Mouse (Mus musculus) testis, adult 2 months (tissue): ENCODE data around the gene Stfa3. TPM values are rescaled to one million over a fixed set of nuclear protein-coding genes. Genes with fewer than 3 reads are reported as not detected.

Source experiments
- H3K27ac ChIP-seq: fragments of 200-500 bp; 2 replicates; pipeline ENCODE4 v1.5.1; 2012; ENCODE audit warnings: low read depth, low read length; ENCODE audit not compliant: control insufficient read depth, insufficient read depth
- H3K27me3 ChIP-seq: fragments of 200-500 bp; 2 replicates; pipeline ENCODE4 v1.6.1; 2012; ENCODE audit warnings: mild to moderate bottlenecking, low read length, moderate library complexity; ENCODE audit not compliant: control insufficient read depth, insufficient read depth
- H3K36me3 ChIP-seq: fragments of 200-500 bp; 2 replicates; pipeline ENCODE4 v1.6.1; 2012; ENCODE audit warnings: mild to moderate bottlenecking, low read length; ENCODE audit not compliant: control insufficient read depth, insufficient read depth
- H3K4me1 ChIP-seq: fragments of 200-500 bp; 2 replicates; pipeline ENCODE4 v1.6.1; 2012; ENCODE audit warnings: low read length; ENCODE audit not compliant: control insufficient read depth, insufficient read depth
- H3K4me3 ChIP-seq: fragments of 200-500 bp; 2 replicates; pipeline ENCODE4 v1.5.1; 2012; ENCODE audit warnings: low read depth, mild to moderate bottlenecking, low read length, moderate library complexity, mixed read lengths; ENCODE audit not compliant: control insufficient read depth
- CTCF ChIP-seq: fragments of 200-500 bp; IDR thresholded peaks from 2 replicates; pipeline ENCODE4 v1.5.1; 2012; ENCODE audit warnings: low read depth, mild to moderate bottlenecking, inconsistent platforms, low read length, moderate library complexity; ENCODE audit not compliant: control insufficient read depth, insufficient read depth, insufficient replicate concordance
- POLR2A ChIP-seq: fragments of 200-500 bp; IDR thresholded peaks from 2 replicates; pipeline ENCODE4 v1.6.1; 2012; ENCODE audit warnings: low read depth, mild to moderate bottlenecking, inconsistent platforms, low read length, moderate library complexity; ENCODE audit not compliant: control insufficient read depth
- polyA plus RNA-seq: library from polyadenylated mRNA; depleted of rRNA; stranded (reverse); fragments of >200 nt; gene quantifications from 2 replicates; pipeline ENCODE4 v1.2.3, GENCODE M21; 2012; rRNA removed

The Stfa3 gene
- polyA plus RNA-seq, 1 experiment = not detected

- Histone ChIP-seq H3K4me3 (no peak within 1 kb of the TSS), H3K36me3 (no peaks in the 10 kb centered on the region), H3K27me3 (no peaks in the 10 kb centered on the region), H3K27ac (no peak within 1 kb of the TSS), H3K4me1 (no peaks in the 10 kb centered on the region)
- no peak for TF ChIP-seq CTCF
- TF ChIP-seq POLR2A = no peak
Measured at GRCm38 (mm10) chr16:36408357-36408756, 46.8 kb downstream of the Stfa3 start, which contains the start of gene Stfa2. TSS of gene Stfa2 (minus strand) at chr16:36408457.

Other genes with a start within 250 kb of the Stfa3 start
- 2.2 TPM in 1 of 2 replicates, not detected in the other for gene Gm5416, start 245.0 kb downstream of the Stfa3 start, polyA plus RNA-seq
- gene 2010005H15Rik, start 233.9 kb downstream of the Stfa3 start, polyA plus RNA-seq = not detected in 2 replicates
- gene Stfa1, start 178.4 kb downstream of the Stfa3 start, polyA plus RNA-seq = not detected in 2 replicates
- not detected in 2 replicates for gene BC117090, start 121.1 kb downstream of the Stfa3 start, polyA plus RNA-seq
- gene BC100530, start 87.6 kb downstream of the Stfa3 start, polyA plus RNA-seq = not detected in 2 replicates
- not detected in 2 replicates for gene Stfa2, start 46.9 kb downstream of the Stfa3 start, polyA plus RNA-seq
- 1.1 TPM in 2 replicates for gene Casr, start 106.7 kb upstream of the Stfa3 start, polyA plus RNA-seq
- 0.32 TPM in 2 replicates for gene Cd86, start 210.7 kb upstream of the Stfa3 start, polyA plus RNA-seq
- 0.04 and 0.45 TPM in 2 replicates for gene Ildr1, start 238.6 kb upstream of the Stfa3 start, polyA plus RNA-seq